Mouse (Mus musculus) NIH3T3 (cell line): ENCODE results near the gene Nup160.

Experiments used
- DNase-seq: peaks from one replicate; pipeline ENCODE4 v3.0.0-alpha.2; 2012; ENCODE audit warnings: low read depth

Gene Nup160

DNA sequence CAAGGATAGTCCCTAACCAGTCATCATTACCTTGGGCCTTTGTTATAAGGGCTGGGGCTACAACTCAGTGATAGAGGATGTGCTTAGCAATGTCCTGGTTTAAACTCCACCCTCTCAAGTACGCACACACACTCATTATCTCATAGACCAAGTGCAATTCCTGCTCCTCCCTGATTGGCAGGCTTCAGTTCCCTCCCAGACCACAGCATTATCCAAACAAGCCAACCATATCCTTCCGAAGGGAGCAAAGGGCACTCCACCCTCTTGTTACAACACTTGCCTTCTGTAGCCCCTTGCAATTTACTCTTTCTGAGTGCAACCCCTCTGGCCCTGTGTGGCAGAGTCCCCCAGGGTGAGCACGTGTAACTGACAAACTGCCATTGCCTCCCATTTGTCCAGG lies 15.6 kb upstream of the Nup160 start:
- DNase-seq: no peak

- peak; percentile 47 for DNase-seq
Observed at GRCm38 (mm10) chr2:90666591-90667387, 10.2 kb upstream of the Nup160 start.

DNA sequence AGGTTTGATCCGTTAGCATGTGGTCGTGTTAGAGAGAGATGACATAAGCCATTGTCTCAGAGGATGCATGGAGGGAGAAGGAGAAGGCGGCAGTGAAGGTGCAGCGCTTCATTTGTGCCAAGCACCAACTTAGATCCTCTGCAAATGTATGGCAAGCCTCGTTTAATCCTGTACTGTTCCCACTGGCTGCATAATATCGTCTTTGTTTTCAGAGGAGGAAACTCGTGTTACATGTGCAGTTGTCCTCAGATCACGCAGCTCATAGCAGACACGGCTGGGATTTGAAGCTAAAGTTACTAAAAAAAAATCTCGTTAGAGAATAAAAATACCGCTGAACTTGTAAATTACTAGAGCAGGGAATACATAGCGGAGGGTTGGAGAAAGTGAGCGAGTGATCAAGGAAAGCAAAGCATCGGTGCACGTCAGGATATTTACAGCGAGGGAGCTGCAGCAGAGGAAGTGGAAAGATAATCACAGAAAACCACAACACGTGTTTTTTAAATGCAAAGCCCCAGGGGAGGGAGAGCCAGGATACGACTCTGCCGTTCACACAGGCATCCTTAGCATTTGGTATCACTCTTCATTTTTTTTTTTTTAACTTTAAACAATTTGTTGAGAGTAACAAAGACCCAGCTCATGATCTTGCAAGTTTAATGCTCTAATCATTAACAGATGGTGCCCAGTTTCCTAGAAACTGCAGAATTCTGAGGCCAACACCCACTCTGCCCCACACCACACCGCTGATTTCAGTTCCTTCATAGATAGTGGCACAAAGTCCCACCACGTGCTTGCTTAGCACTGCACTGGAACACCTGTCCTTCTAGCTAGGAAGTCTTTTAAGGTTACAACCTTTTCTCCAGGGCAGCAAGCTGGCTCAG lies 9.4 kb upstream of the Nup160 start:
- peak; percentile 48 for DNase-seq

GRCm38 (mm10) chr2:90670343-90670742 lies 6.7 kb upstream of the Nup160 start:
- DNase-seq: no peak

DNA sequence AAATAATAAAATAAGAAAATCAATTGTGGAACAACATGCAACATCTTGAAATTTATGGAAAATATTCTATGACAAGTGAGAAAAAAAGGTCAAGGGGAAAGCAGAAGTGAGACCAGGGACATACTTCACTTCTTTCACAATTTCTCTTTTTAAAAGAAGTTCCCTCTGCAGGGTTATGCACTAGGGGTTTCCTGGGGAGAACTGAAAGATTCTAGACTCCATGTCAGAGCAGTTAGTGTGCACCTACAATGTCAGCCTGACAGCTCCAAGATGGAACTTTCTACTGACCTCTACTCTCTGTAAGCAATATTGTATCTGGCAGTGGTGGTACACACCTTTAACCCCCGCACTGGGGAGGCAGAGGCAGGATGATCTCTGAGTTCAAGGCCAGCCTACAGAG lies 3.7 kb upstream of the Nup160 start:
- DNase-seq: no peak

DNA sequence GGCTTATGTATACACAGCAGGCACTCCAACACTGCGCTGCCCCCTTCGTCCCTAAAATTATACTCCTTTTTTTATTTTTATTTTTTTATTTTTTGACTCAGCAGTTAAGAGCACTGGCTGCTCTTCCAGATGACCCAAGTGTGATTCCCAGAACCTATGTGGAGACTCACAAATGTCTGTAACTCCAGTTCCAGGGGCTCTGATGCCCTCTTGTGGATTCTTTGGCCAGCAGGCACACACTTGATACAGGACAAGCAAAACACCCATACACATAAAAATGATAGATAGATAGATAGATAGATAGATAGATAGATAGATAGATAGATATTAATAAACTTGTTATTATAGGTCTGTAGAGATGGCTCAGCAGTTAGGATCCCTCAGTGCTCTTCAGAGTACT lies 2.5 kb upstream of the Nup160 start:
- DNase-seq: peak; percentile 19

GRCm38 (mm10) chr2:90675488-90675887 lies 1.5 kb upstream of the Nup160 start:
- no peak for DNase-seq

DNA sequence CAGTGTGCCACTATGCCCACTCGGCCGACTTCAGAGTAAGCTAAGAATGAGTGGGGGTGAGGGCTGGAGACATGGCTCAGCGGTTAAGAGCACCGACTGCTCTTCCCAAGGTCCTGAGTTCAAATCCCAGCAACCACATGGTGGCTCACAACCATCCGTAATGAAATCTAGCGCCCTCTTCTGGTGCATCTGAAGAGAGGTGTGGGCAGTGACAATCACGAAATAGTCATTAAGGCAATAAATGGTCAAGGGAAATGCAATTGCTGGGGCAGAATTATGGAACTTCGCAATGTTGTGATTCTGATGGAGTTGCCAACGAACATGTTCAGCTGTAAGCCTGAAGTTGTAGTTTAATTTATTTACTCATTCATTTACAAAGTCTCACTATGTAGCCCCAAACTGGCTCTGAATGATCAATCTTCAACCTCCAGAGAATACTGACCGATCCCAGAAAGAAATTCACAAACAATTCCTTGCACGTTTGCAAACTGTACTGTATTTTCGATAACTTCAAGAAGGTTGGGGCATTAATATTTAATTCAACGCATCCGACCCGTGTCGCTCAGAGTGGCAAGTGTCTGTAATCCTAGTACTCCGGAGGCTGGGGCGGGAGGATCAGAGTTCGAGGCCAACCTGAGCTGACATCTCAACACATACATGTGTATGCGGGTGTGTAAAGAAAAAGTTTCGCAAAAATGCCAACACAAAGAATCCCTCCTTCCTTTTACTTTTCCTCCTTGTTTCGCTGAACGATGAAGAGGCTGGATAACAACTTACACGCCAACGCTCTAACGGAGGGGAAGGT lies 1.4 kb downstream of the Nup160 start:
- DNase-seq: peak; percentile 41

- peak; percentile 94 for DNase-seq
Observed at GRCm38 (mm10) chr2:90679061-90679810, 2.2 kb downstream of the Nup160 start.

- DNase-seq: peak; percentile 38
Observed at GRCm38 (mm10) chr2:90700943-90701342, 23.9 kb downstream of the Nup160 start.

GRCm38 (mm10) chr2:90708548-90708947 lies 31.5 kb downstream of the Nup160 start:
- DNase-seq: no peak

DNA sequence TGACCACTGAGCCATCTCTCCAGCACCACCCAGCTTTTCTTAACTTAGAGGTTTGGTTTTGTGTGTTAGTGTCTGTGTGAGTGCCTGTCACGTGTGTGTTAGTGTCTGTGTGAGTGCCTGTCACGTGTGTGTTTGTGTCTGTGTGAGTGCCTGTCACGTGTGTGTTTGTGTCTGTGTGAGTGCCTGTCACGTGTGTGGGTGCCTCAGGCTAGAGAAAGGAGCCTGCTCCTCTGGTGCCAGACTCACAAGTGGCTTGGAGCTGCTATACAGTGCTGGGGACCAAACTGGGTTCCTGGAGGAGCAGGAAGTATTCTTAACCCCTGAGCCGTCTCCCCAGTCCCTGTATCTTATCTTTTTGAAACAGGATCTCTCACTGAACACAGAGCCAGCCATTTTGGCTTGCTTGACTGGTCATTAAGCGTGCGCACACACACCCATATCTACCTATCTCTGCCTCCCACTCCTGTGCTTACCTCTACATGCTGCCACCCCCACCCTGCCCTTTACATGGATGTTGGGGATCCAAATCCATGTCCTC lies 38.6 kb downstream of the Nup160 start:
- no peak for DNase-seq

DNA sequence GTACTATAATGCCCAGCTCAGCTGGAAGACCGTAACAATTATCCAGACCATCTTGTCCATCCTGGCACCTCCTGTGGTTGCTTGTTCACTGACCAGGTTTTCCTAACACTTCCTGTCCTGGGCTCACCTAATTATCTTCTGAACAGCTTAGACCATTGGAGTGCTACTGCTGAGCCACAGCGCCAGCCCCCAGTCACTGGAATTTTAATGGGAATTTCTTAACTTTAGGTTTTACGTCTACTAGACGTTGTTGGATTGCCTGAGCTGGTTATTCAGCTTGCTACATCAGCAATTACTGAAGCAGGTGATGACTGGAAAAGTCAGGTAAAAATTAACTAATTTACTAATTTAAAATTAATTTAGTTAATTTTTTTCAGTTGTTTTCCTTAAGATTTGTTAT lies 40.4 kb downstream of the Nup160 start:
- no peak for DNase-seq

DNA sequence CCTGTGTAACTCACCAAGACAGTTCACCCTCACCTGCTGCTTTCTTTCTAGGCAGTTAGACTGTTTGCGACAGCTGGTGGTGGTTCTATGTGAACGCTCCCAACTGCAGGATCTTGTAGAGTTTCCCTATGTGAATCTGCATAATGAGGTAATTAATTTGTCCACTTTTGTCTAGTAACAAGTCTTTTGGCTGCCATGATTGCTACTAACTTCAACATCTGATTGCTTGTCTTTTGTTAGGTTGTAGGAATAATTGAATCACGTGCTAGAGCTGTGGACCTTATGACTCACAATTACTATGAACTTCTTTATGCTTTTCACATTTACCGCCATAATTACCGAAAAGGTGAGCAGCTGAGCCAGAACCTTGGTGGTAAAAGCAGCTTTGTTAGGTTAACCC lies 40.9 kb downstream of the Nup160 start:
- no peak for DNase-seq

- DNase-seq: no peak
Observed at GRCm38 (mm10) chr2:90726818-90727217, 49.8 kb downstream of the Nup160 start.

DNA sequence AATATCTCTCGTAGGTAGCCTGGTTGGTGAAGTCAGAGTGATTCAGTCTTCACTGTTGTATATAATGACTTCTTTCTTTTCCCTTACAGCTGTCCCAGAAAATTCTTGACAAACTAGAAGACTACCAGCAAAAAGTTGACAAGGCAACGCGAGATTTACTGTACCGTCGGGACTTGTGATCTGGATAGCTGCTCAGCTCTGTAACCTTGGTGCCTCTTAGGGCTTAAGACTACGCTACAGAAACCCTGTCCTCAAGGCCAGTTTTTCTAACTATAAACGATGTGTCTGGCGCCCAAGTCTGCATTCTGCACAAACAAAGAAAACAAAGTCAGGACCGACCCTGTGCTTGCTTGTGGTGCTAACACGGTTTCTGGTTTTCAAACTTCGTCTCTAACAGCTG lies 58.3 kb downstream of the Nup160 start:
- no peak for DNase-seq

DNA sequence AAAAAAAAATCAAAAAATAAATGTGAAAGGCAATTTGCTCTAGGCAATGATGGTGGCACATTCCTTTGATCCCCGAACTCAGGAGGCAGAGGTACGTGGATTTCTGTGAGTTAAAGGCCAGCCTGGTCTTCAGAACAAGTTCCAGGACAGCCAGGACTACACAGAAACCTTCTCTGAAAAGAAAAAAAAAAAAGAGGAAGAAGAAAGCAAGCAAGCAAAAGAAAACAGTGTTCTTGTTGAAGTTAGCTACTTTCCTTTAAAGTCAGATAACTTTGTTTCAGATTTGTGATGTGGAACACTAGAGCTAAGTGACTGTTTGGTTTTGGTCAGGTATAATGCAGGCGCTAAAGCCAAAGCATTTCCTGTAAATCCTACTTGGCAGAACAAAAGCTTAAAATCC lies 61.8 kb downstream of the Nup160 start:
- DNase-seq: no peak

GRCm38 (mm10) chr2:90739327-90739726 lies 62.3 kb downstream of the Nup160 start:
- DNase-seq: no peak

DNA sequence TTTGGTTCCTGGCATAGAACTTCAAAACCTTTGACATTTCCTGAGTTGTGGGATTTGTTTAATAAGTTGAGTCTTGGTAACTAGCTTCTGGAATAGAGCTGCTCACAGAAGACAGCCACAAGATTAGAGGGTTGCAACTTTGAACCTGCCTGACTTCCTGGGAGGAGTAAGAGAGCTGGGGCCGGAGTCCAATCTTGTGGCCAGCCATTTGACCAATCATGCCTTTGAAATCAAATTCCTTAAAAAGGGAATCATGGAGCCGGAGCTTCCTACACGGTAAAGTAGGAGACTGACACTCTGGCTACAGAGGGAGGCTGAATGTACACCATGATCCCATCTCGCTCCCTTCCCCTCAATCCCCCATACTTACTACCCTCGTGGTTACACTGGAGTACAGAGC lies 62.9 kb downstream of the Nup160 start:
- no peak for DNase-seq

DNA sequence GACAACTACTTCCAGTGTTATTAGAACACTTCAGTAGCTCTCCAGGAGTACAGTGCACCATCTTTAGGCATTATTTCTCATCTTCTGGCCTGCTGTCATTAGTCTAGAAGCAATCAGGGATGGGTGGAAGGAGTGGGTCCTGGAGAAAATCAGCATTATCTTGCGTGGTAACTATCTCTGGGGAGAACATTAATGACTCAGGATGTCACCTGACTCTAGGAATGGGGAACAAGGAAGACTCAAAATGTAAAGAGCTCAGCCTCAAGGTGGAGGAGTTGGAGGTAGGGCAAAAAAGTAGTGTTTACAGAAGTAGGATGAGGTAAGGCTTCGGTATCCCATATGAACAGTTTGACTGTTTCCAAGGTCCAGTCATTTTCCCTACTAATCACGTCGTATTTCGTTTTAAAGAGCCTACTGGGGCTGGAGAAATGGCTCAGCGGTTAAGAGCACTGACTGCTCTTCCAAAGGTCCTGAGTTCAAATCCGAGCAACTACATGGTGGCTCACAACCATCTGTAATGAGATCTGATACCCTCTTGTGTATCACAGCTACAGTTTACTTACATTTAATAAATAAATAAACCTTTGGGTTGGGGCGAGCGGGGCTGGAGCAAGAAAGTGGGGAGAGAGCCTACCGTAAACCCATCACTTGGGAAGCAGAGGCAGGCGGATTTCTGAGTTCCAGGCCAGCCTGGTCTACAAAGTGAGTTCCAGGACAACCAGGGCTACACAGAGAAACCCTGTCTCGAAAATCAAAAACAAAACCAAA lies 67.5 kb downstream of the Nup160 start:
- peak; percentile 56 for DNase-seq
